Mouse (Mus musculus) kidney, embryonic 16.5 days (tissue): ENCODE measurements at regions not wholly inside any gene's neighbourhood (a gene's known extent, or its start where the extent isn't known, plus 50 kb on each side); places are given as distances from the start of the nearest gene placed in this dataset.

Experiments
- ATAC-seq: fragments of 200-750 bp; cut with Nextera tagmentation; 2 replicates; pipeline ENCODE4 v1.8.0; 2017; ENCODE audit warnings: moderate TSS enrichment; ENCODE audit not compliant: low FRiP score, low TSS enrichment
- H3K27ac ChIP-seq: fragments of 300-500 bp; sonication (generic); 2 replicates; pipeline ENCODE4 v1.5.1; 2014; ENCODE audit warnings: low read length
- H3K27me3 ChIP-seq: fragments of 300-500 bp; sonication (generic); 2 replicates; pipeline ENCODE4 v1.6.1; 2014; ENCODE audit warnings: low read length, control low read depth, mixed read lengths; ENCODE audit not compliant: insufficient read depth
- H3K36me3 ChIP-seq: fragments of 300-500 bp; sonication (generic); 2 replicates; pipeline ENCODE4 v1.6.1; 2014; ENCODE audit warnings: low read length, control low read depth, mixed read lengths; ENCODE audit not compliant: insufficient read depth
- H3K4me1 ChIP-seq: fragments of 300-500 bp; sonication (generic); 2 replicates; pipeline ENCODE4 v1.6.1; 2014; ENCODE audit warnings: low read length, control low read depth, mixed read lengths; ENCODE audit not compliant: insufficient read depth
- H3K4me2 ChIP-seq: fragments of 300-500 bp; sonication (generic); replicated peaks from 2 replicates; pipeline ENCODE4 v1.6.1; 2014; ENCODE audit warnings: low read depth, low read length
- H3K4me3 ChIP-seq: fragments of 300-500 bp; sonication (generic); 2 replicates; pipeline ENCODE4 v1.5.1; 2014; ENCODE audit warnings: mild to moderate bottlenecking, low read length
- H3K9ac ChIP-seq: fragments of 300-500 bp; sonication (generic); replicated peaks from 2 replicates; pipeline ENCODE4 v1.6.1; 2014; ENCODE audit warnings: low read length
- H3K9me3 ChIP-seq: fragments of 300-500 bp; sonication (generic); 2 replicates; pipeline ENCODE4 v1.6.1; 2016; ENCODE audit warnings: low read length, control low read depth
- WGBS: fragments of 180-500 bp; shearing (Covaris S2); extraction: QIAGEN DNeasy Blood & Tissue Kit; methylation state at CpG from one replicate; pipeline ENCODE4 v1.1.7; 2014; 5-methylcytosine and 5-hydroxymethylcytosine counted together

DNA sequence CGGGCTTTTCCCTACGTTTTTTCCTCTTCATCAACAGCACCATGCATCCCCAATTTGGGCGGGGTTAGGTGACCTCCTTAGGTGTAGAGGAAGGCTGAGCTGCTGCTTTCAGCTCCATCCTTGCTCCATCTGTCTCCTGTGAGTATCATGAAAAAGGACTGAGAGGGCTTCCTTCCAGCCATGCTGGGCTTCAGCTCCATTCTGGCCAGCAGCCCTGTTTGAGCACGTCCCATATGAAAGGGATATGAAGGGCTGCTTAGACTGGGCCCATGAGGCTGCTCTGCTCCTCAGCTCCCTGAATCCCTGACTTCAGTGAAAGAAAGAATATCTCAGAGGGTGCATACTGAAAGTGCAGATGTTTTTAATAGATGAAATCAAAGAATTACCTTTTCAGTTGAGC, 184.4 kb upstream of the B3gat1 start:
- 79% methylated on average over 4 of the region's 4 CpGs for WGBS
- H3K9ac ChIP-seq: no peak overlapping the region
- ATAC-seq: no peak
- H3K4me3 ChIP-seq: no peak overlapping the region
- H3K27ac ChIP-seq: no peak overlapping the region
- H3K27me3 ChIP-seq: no peaks in the 10 kb centered on the region
- no peaks in the 10 kb centered on the region for H3K4me1 ChIP-seq
- H3K36me3 ChIP-seq: no peaks in the 10 kb centered on the region
- no peaks in the 10 kb centered on the region for H3K9me3 ChIP-seq
- H3K4me2 ChIP-seq: no peak overlapping the region

DNA sequence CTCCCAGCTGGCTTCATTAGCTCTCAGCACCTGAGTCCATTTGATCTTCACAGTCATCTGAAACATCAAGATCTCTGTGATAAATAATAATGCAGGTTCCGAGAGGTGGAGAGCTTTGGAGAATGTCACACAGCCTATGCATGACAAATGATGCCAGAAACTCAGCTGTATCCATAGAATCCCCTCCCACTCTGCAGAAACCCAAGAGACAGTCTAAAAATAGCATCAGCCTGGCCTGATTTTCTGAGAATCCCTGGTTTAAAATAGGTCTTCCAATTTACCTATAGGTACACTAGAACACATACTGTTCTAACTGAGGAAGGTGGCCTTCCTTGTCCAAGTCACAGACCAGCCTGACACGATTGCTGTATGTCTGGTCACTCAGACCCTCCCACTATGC, 184.0 kb upstream of the B3gat1 start:
- H3K4me2 ChIP-seq: no peak overlapping the region
- no peaks in the 10 kb centered on the region for H3K9me3 ChIP-seq
- ATAC-seq: no peak
- no peaks in the 10 kb centered on the region for H3K27me3 ChIP-seq
- no peaks in the 10 kb centered on the region for H3K4me1 ChIP-seq
- 80% methylated on average over 2 of the region's 2 CpGs for WGBS
- no peaks in the 10 kb centered on the region for H3K36me3 ChIP-seq
- H3K4me3 ChIP-seq: no peak overlapping the region
- H3K9ac ChIP-seq: no peak overlapping the region
- no peak overlapping the region for H3K27ac ChIP-seq

DNA sequence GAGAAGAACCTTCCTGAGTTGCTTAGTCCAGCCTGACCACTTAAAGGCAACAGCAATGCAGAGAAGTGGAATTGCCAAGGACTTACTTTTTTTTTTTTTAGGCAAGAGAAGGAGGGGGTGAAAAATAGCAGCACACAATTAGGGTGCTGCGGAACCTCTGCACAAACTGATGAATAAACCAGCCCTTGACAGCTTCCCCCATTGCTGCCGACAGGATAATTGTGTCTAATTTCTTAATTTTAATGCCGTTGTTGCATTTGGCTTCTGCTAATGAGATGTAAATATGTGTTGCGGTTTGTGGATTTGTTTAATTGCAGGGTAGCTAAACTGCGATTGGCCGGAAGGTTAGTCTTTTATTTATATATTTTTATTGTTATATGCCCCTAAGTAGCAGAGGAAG, 157.5 kb upstream of the B3gat1 start:
- Histone ChIP-seq H3K36me3 (no peaks in the 10 kb centered on the region), H3K4me2 (no peak overlapping the region), H3K27me3 (no peaks in the 10 kb centered on the region), H3K27ac (no peak overlapping the region), H3K9me3 (no peaks in the 10 kb centered on the region), H3K4me1 (no peaks in the 10 kb centered on the region), H3K9ac (no peak overlapping the region), H3K4me3 (no peak overlapping the region)
- ATAC-seq: no peak
- 94% methylated on average over 6 of the region's 6 CpGs for WGBS

DNA sequence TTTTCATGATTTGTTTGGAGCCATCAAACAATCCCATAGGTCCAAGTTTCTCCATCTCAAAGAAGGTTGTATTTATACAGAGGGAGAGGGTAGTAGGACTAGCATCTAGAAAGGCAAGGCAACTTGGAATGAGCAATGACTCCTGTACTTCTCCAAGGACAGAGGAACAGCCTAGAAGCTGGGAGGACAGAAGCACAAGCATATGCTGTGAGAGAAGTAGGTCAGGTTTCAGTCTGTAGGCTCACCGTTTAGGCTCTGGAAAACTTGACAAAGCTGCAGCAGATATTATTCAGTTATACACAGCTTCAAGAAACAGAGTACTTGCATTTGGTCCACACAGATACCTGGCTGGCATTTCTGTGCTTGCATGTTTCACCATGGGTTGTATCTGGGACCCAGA, 131.5 kb upstream of the B3gat1 start:
- Histone ChIP-seq H3K9me3 (no peaks in the 10 kb centered on the region), H3K4me1 (no peaks in the 10 kb centered on the region), H3K4me2 (no peak overlapping the region), H3K36me3 (no peaks in the 10 kb centered on the region), H3K27me3 (no peaks in the 10 kb centered on the region), H3K4me3 (no peak overlapping the region), H3K27ac (no peak overlapping the region), H3K9ac (no peak overlapping the region)
- no peak for ATAC-seq
- 76% methylated on average over 1 of the region's 1 CpGs for WGBS

DNA sequence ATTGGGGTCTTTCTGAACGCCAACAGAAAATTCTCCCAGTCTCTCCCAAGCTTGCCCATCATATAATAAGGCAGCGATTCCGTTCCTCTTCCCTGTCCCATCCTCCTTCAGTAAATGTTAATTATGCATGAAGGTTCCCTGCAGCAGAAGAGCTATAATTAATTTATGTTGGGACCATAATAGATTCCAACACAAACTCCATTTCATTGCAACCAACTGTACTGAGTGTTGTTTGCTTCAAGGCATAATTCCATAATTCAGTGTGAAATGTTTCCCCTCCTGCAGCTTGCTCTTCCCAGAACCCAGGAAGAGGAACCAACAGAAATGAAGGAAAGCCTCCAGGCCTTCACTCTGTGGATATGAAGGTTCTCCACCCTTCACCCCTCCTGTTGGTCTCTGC, 129.0 kb upstream of the B3gat1 start:
- ATAC-seq: no peak
- H3K36me3 ChIP-seq: no peaks in the 10 kb centered on the region
- no peaks in the 10 kb centered on the region for H3K9me3 ChIP-seq
- no peak overlapping the region for H3K4me2 ChIP-seq
- no peak overlapping the region for H3K27ac ChIP-seq
- no peaks in the 10 kb centered on the region for H3K4me1 ChIP-seq
- WGBS: 79% methylated on average over 3 of the region's 3 CpGs
- H3K9ac ChIP-seq: no peak overlapping the region
- no peak overlapping the region for H3K4me3 ChIP-seq
- H3K27me3 ChIP-seq: no peaks in the 10 kb centered on the region

DNA sequence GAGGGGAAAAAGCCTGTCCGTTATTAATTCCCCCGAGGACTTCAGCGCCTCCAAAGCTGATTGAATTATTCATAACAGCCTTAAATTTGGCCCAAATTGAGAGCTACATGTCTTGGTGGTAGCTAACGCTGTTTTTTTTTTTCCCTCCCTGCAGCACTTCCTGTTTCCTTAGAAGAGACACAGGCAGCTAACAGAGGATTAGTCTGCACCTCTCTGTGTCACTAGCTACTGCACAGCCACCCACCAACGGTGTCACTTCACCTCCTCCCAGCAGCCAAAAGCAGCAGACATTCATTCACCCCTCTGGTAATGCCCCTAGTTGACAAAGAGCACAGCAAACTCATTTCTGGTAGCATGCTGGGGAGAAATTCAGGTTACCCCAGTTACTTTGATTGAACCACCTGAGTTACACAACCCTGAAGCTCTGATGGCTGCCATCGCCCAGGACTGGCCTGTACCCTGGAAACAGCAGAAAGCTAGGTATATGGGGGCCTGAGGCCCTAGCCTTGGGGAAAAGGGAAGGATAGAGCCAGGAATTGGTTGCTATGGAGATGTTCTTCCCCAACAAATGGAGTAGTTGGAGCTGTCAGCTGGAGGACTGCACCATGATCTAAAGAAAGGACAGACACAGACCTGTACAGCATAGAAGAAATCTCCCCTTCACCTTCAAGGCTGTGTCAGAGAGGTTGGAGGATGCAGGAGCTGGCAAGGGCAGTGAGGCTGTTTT, 121.7 kb upstream of the B3gat1 start:
- H3K36me3 ChIP-seq: no peaks in the 10 kb centered on the region
- ATAC-seq: no peak
- H3K27ac ChIP-seq: no peak overlapping the region
- WGBS: 63% methylated on average over 6 of the region's 6 CpGs
- H3K4me3 ChIP-seq: no peak overlapping the region
- H3K9me3 ChIP-seq: no peaks in the 10 kb centered on the region
- no peak overlapping the region for H3K4me2 ChIP-seq
- H3K9ac ChIP-seq: no peak overlapping the region
- no peaks in the 10 kb centered on the region for H3K27me3 ChIP-seq
- no peaks in the 10 kb centered on the region for H3K4me1 ChIP-seq

DNA sequence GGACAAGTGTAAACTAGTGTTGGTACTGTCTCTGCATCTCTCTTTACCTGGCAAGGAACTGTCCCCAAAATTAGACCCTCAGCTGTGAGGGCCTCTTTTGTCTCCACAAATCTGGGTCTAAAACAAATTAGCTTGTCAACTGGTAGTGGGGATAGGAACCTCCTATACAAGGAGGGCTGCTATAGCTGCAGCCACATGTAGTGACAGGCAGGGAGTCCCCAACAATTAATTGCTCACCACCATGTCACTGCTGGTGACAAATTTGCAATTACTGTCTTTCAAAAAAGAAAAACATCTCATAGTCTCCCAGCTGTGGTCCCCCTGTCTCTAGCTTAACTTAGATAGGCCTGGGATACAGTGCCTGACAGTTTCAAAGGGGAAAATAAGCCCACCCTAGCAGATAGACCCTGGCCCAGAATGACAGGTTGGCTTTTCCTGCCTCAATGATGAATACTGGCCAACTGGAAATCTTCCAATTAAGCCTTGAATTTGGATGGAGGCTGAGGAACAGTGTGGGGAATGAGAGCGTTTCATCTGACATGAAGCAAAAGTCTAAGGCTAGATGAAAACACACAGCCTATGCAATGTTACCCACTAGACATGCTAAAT, 110.6 kb upstream of the B3gat1 start:
- Histone ChIP-seq H3K27me3 (no peaks in the 10 kb centered on the region), H3K9me3 (no peaks in the 10 kb centered on the region), H3K27ac (no peak overlapping the region), H3K9ac (no peak overlapping the region), H3K4me2 (no peak overlapping the region), H3K4me1 (no peaks in the 10 kb centered on the region), H3K4me3 (no peak overlapping the region), H3K36me3 (no peaks in the 10 kb centered on the region)
- 83% methylated on average over 1 of the region's 1 CpGs for WGBS
- no peak for ATAC-seq

DNA sequence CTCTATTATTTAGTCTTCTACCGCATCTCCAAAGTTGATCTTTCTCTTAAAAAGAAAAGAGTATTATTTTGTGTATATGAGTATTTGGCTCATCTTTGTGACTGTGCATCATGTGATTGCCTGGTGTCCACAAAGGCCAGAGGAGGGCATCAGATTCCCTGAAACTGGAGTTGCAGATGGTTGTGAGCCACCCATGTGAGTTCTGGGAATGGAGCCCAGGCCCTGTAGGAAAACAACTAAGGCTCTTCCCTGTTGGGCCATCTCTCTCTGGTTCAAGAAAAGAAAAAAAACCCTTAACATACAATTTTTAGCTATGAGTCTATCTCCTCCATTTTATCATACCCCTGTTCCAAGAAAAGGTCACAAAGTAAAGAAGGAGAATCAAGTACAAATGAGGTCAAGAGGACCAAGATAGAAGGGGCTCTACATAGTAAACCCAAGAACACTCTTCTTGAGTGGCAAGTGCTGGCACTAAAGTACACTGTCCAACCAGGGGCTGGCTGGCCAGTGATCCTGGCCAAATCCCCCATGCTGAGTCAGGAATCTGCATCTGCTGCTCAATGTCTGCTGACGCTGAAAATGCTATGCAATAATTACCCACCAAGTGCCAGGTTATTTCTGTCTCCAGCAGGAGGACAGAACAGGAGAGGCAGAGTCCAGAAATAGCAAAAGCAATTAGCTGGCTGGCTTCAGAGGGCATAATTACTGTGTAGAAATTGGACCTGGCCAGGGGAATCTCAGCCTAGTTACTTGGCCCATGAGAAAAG, 108.2 kb upstream of the B3gat1 start:
- no peak for ATAC-seq
- H3K4me3 ChIP-seq: no peak overlapping the region

DNA sequence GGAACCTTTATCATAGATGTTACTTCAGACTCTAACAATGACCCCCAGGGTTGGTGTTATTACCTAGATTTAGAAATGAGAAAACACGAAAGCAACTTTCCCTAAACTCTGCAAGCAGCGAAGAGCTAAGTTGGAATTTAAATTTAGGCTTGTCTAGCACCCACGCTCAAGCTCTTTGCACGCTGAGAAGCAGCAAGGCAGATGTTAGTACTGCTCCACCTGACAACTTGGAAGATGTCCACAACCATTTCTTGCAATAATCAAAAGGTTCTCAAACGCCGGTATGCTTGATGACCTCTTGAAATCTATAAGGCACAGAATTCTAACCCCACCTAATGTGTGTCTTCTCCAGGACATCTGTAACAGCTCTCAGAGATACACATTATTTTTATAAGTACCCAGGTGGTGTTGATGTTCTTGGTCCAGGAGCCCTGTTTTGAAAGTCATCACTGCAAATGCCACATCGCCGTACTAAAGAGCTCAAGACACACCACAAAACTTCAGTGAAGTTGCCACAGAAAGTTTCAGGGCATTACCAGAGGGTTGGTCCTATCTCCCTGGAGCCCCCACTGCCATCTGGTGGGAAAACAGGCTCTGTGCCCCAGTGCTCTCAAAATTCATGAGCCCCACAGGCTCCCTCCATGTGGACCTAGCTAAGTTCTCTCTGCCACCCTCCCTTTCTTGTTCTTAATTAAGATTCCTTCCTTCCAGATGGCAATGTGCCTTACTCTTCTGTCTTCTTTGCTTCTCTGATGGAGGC, 100.5 kb upstream of the B3gat1 start:
- Histone ChIP-seq H3K27me3 (no peaks in the 10 kb centered on the region), H3K4me2 (no peak overlapping the region), H3K36me3 (no peaks in the 10 kb centered on the region), H3K9me3 (no peaks in the 10 kb centered on the region), H3K4me1 (no peaks in the 10 kb centered on the region), H3K27ac (no peak overlapping the region), H3K9ac (no peak overlapping the region), H3K4me3 (no peak overlapping the region)
- 89% methylated on average over 8 of the region's 8 CpGs for WGBS
- no peak for ATAC-seq

More for the DNA sequence above, 108.2 kb upstream of the B3gat1 start:
- no peaks in the 10 kb centered on the region for H3K4me1 ChIP-seq
- WGBS: 82% methylated on average over 2 of the region's 2 CpGs
- no peak overlapping the region for H3K27ac ChIP-seq
- no peaks in the 10 kb centered on the region for H3K36me3 ChIP-seq
- H3K9ac ChIP-seq: no peak overlapping the region
- H3K9me3 ChIP-seq: no peaks in the 10 kb centered on the region
- no peak overlapping the region for H3K4me2 ChIP-seq
- no peaks in the 10 kb centered on the region for H3K27me3 ChIP-seq
